Mouse (Mus musculus): ENCODE measurements around the gene Med12l. TPM values are rescaled to one million over a fixed set of nuclear protein-coding genes. Genes with fewer than 3 reads are reported as not detected.
A peak's percentile ranks its signal among the peaks of the same experiment; 100 is the strongest.
"Not testable (repeated sequence)": the region's sequence is repeated elsewhere in the genome, so short reads cannot be mapped to it uniquely, and the experiment has no call there.

Med12l gene
- total RNA-seq, 2 experiments from 2014 or later: 1.4 to 1.9 TPM

GRCm38 (mm10) chr3:59080293-59080916 lies 74.8 kb downstream of the Med12l start:
- intact Hi-C loops (cut with DNase I; ENCODE audit: low total_unique reads): no loop called here
- no peak for DNase-seq

GRCm38 (mm10) chr3:59080919-59081318 lies 75.3 kb downstream of the Med12l start:
- no peak for DNase-seq
- intact Hi-C loops (cut with DNase I; ENCODE audit: low total_unique reads): no loop called here

GRCm38 (mm10) chr3:59092702-59093101 lies 87.1 kb downstream of the Med12l start:
- intact Hi-C loops (cut with DNase I; ENCODE audit: low total_unique reads): no loop called here
- no peak for DNase-seq

- DNase-seq: no peak
- intact Hi-C loops (cut with DNase I; ENCODE audit: low total_unique reads): no loop called here
These were observed 91.8 kb downstream of the Med12l start for GRCm38 (mm10) chr3:59097421-59097820.

- DNase-seq: no peak
- intact Hi-C loops (cut with DNase I; ENCODE audit: low total_unique reads): no loop called here
These were observed 92.9 kb downstream of the Med12l start for GRCm38 (mm10) chr3:59098540-59098939.

- intact Hi-C loops (cut with DNase I; ENCODE audit: low total_unique reads): no loop called here
- DNase-seq: no peak
These were observed 95.8 kb downstream of the Med12l start, which contains the start of gene Gpr171 for GRCm38 (mm10) chr3:59101218-59101986. Gene Gpr171, minus strand, starts transcription at chr3:59101821.

GRCm38 (mm10) chr3:59102146-59102545 lies 96.5 kb downstream of the Med12l start:
- intact Hi-C loops (cut with DNase I; ENCODE audit: low total_unique reads): no loop called here
- DNase-seq: no peak

GRCm38 (mm10) chr3:59104462-59104861 lies 98.8 kb downstream of the Med12l start:
- intact Hi-C loops (cut with DNase I; ENCODE audit: low total_unique reads): no loop called here
- no peak for DNase-seq

- no peak for DNase-seq
- intact Hi-C loops (cut with DNase I; ENCODE audit: low total_unique reads): no loop called here
These were observed 101.8 kb downstream of the Med12l start for GRCm38 (mm10) chr3:59107439-59107838.

- DNase-seq; intact Hi-C loops (cut with DNase I; ENCODE audit: low total_unique reads): not testable (repeated sequence)
These were observed 104.2 kb downstream of the Med12l start for GRCm38 (mm10) chr3:59109834-59110233.

- no peak for DNase-seq
- intact Hi-C loops (cut with DNase I; ENCODE audit: low total_unique reads): no loop called here
These were observed 106.3 kb downstream of the Med12l start for GRCm38 (mm10) chr3:59111944-59112343.

- DNase-seq; intact Hi-C loops (cut with DNase I; ENCODE audit: low total_unique reads): not testable (repeated sequence)
These were observed 107.7 kb downstream of the Med12l start for GRCm38 (mm10) chr3:59113291-59113690.

GRCm38 (mm10) chr3:59113973-59114517 lies 108.4 kb downstream of the Med12l start:
- intact Hi-C loops (cut with DNase I; ENCODE audit: low total_unique reads): no loop called here
- DNase-seq: no peak

GRCm38 (mm10) chr3:59121067-59121730 lies 115.6 kb downstream of the Med12l start:
- DNase-seq: peak; percentile 14
- intact Hi-C loops (cut with DNase I; ENCODE audit: low total_unique reads): loop anchor here (5.0 kb wide), 1 partner anchor 86 kb away; no protein-coding TSS in a partner anchor

- intact Hi-C loops (cut with DNase I; ENCODE audit: low total_unique reads): loop anchor here (5.0 kb wide), 1 partner anchor 85 kb away; no protein-coding TSS in a partner anchor
- DNase-seq: no peak
These were observed 116.3 kb downstream of the Med12l start for GRCm38 (mm10) chr3:59121780-59122449.

- DNase-seq: no peak
- intact Hi-C loops (cut with DNase I; ENCODE audit: low total_unique reads): no loop called here
These were observed 119.4 kb downstream of the Med12l start for GRCm38 (mm10) chr3:59125022-59125421.

- no peak for DNase-seq
- intact Hi-C loops (cut with DNase I; ENCODE audit: low total_unique reads): no loop called here
These were observed 120.3 kb downstream of the Med12l start for GRCm38 (mm10) chr3:59125783-59126555.

GRCm38 (mm10) chr3:59128681-59129080 lies 123.1 kb downstream of the Med12l start:
- intact Hi-C loops (cut with DNase I; ENCODE audit: low total_unique reads): no loop called here
- no peak for DNase-seq

GRCm38 (mm10) chr3:59129547-59129946 lies 123.9 kb downstream of the Med12l start:
- no peak for DNase-seq
- intact Hi-C loops (cut with DNase I; ENCODE audit: low total_unique reads): no loop called here
